Mouse (Mus musculus): ENCODE measurements around the gene Gpr157.

The Gpr157 gene

DNA sequence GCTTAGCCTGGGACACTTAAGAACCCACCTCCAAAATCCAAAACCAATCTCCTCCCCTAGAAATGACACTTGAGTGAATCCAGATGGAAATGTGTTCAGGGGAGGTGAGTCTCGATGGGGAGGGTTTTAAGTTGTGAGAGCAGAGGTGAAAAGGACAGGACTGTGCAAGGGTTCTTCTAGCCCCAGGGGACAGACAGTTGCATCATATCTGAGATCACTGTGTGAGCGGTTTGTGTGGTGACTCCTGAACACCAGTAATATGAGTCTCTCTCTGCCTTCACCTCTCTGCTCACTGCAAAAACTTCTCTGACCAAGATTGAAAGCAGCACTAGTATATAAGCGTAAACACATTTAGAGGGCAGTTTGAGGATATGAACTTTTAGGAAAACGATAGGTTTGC, 59.1 kb downstream of the Gpr157 start:
- no peak for DNase-seq (ENCODE audit: low spot score in 2 of 2)

DNA sequence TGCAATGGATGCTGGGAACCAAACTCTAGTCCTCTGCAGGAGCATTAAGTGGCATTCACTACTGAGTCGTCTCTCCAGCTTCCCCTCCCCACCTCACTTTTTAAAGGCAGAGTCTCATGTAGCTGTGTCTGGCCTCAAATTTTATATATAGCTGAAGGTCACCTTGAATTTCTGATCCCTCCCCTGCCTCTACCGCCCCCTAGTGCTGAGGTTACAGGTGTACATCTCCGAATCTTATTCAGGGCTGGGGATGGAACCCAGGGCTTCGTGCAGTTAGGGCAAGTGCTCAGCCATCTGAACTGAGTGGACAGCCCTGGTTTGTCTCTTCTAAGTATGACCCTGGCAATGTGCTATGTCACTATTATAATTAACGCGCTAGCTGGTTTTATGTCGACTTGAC, 63.9 kb downstream of the Gpr157 start:
- no peak for DNase-seq (ENCODE audit: low spot score in 2 of 2)

DNA sequence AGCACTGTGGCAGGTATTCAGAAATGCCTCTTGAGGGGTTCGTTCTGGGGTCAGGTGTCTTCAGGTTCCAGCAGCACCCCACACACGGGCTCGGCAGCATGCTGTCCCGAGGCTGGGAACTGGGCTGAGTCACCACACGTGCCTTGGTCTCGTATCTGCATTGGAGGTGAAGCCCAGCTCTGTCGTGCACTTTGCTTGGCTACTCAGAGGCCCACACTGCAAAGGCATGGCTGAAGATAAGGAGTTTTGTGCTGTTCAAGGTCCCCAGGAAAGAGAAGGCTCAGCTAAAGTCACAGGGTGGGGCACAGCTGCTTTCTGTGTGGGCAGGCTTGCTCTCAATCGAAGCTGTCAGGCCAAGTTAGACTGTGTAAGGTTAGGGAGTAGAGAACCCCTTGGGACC, 65.3 kb downstream of the Gpr157 start:
- DNase-seq (ENCODE audit: low spot score in 2 of 2): no peak

DNA sequence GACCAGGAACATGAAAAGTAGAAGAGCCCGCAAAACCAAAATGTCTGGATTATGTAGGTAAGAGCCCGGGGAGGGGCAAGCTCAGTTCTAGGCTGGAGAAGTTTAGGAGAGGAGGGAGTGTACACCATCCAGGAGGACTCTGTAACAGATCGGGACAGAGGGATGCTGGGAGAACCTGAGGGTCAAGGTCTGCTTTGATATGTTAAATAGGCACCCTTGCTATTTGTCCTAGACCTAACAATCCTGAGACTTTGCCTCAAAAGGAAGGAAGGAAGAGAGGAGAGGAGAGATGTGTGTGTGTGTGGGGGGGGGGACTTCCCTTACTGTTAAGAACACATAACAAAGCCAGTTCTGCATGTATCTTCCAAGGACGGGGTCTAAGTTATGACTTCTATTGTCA, 68.1 kb downstream of the Gpr157 start:
- no peak for DNase-seq (ENCODE audit: low spot score in 2 of 2)

Measured in urinary bladder, adult 18-20 months (tissue).